Mouse (Mus musculus): ENCODE results near the gene Lck.

- TF ChIP-seq JUND (IDR thresholded peaks at IDR 0.05; ENCODE audit: low read depth, low read length), result no peak
- TF ChIP-seq TCF12 (IDR thresholded peaks at IDR 0.05; ENCODE audit: low read depth, low read length), result no peak
- TF ChIP-seq UBTF (IDR thresholded peaks at IDR 0.05; ENCODE audit: borderline replicate concordance, insufficient read depth, low read depth, low read length), result no peak
- TF ChIP-seq GATA1 (IDR thresholded peaks at IDR 0.05; ENCODE audit: low read depth, low read length), result no peak
- TF ChIP-seq USF1 (IDR thresholded peaks at IDR 0.05; ENCODE audit: low read depth, low read length), result no peak
- no peak for TF ChIP-seq MEF2A (IDR thresholded peaks at IDR 0.05; ENCODE audit: extremely low read depth, insufficient replicate concordance, low read depth, low read length, poor library complexity, severe bottlenecking)
- TF ChIP-seq EP300 (IDR thresholded peaks at IDR 0.05; ENCODE audit: low read depth in 1 of 2, low read length in 2 of 2), result no peak
- TF ChIP-seq CHD2 (IDR thresholded peaks at IDR 0.05; ENCODE audit: low read length), result no peak
- peak; percentile 52 to 72 (median 59); a peak in 5 of 6 replicates for TF ChIP-seq CTCF (IDR thresholded peaks at IDR 0.05 in 2 of 3, conservative IDR thresholded peaks at IDR 0.05 in 1 of 3; ENCODE audit: control insufficient read depth in 1 of 3, insufficient read depth in 1 of 3, low read depth in 2 of 3, low read length in 3 of 3, poor library complexity in 1 of 3, severe bottlenecking in 1 of 3)
These were observed 33.4 kb downstream of the Lck start for GRCm38 (mm10) chr4:129540012-129540411.
